Mouse (Mus musculus): ENCODE data around the gene Polr3g. TPM values are rescaled to one million over a fixed set of nuclear protein-coding genes. Genes with fewer than 3 reads are reported as not detected.

Gene Polr3g
- total and polyA plus RNA-seq, 3 experiments: 26.2 to 79.4 (median 36.8) TPM

- Histone ChIP-seq H3K36me3 (ENCODE audit: control insufficient read depth in 1 of 2, insufficient read depth in 2 of 2, low read length in 2 of 2) (peaks cover 15 to 25% of the 10 kb centered on the region in 2 experiments), H3K9me3 (replicated peaks; ENCODE audit: insufficient read depth, low read length) (no peaks in the 10 kb centered on the region), H3K9ac (ENCODE audit: control insufficient read depth, low read depth, low read length, poor library complexity, severe bottlenecking) (no peak overlapping the region), H3K27ac (ENCODE audit: control insufficient read depth, low read depth, low read length) (peak overlapping the region; percentile 39; the same call in 1 of the 2 replicates), H3K79me2 (ENCODE audit: control insufficient read depth, insufficient read depth, low read length, poor library complexity) (no peaks in the 10 kb centered on the region), H3K27me3 (ENCODE audit: control insufficient read depth in 1 of 2, insufficient read depth in 2 of 2, low read length in 2 of 2) (no peaks in the 10 kb centered on the region), H3K4me1 (ENCODE audit: control insufficient read depth in 1 of 2, insufficient read depth in 2 of 2, low read length in 2 of 2) (peaks cover 12 to 21% of the 10 kb centered on the region in 2 experiments), H3K4me3 (ENCODE audit: control insufficient read depth in 1 of 2, insufficient read depth in 1 of 2, low read depth in 2 of 2, low read length in 2 of 2) (no peak overlapping the region)
- TF ChIP-seq MYC (IDR thresholded peaks at IDR 0.05; ENCODE audit: low read depth, low read length) (peak; percentile 57; the same call in 1 of the 2 replicates), MXI1 (IDR thresholded peaks at IDR 0.05; ENCODE audit: low read depth, low read length) (peak; percentile 72; the same call in 1 of the 2 replicates), GABPA (IDR thresholded peaks at IDR 0.05; ENCODE audit: low read depth, low read length) (peak; percentile 76; the same call in 1 of the 2 replicates), RAD21 (IDR thresholded peaks at IDR 0.05; ENCODE audit: low read depth, low read length) (no peak), TCF12 (IDR thresholded peaks at IDR 0.05; ENCODE audit: low read depth, low read length) (no peak), RCOR1 (IDR thresholded peaks at IDR 0.05; ENCODE audit: low read depth, low read length) (0 out of 2 replicates have a peak, but pooled peaks have one; percentile 39), SIN3A (IDR thresholded peaks at IDR 0.05; ENCODE audit: low read length) (peak; percentile 69; the same call in 1 of the 2 replicates), ETS1 (IDR thresholded peaks at IDR 0.05; ENCODE audit: low read depth, low read length) (peak; percentile 84), ZNF384 (IDR thresholded peaks at IDR 0.05; ENCODE audit: low read depth, low read length) (no peak), BHLHE40 (IDR thresholded peaks at IDR 0.05; ENCODE audit: borderline replicate concordance, low read depth, low read length) (0 out of 2 replicates have a peak, but pooled peaks have one; percentile 26), UBTF (IDR thresholded peaks at IDR 0.05; ENCODE audit: borderline replicate concordance, insufficient read depth, low read depth, low read length) (no peak), NRF1 (IDR thresholded peaks at IDR 0.05; ENCODE audit: insufficient read depth, low read depth, low read length, poor library complexity, severe bottlenecking) (peak; percentile 23; the same call in 1 of the 2 replicates), SMC3 (IDR thresholded peaks at IDR 0.05; ENCODE audit: low read depth, low read length) (peak; percentile 17; the same call in 1 of the 2 replicates), EP300 (IDR thresholded peaks at IDR 0.05; ENCODE audit: low read depth in 1 of 2, low read length in 2 of 2) (peak; percentile 43 to 52), MAFK (IDR thresholded peaks at IDR 0.05; ENCODE audit: borderline replicate concordance, low read depth, low read length) (peak; percentile 96), MAZ (IDR thresholded peaks at IDR 0.05; ENCODE audit: low read depth, low read length) (no peak), USF1 (IDR thresholded peaks at IDR 0.05; ENCODE audit: low read depth, low read length) (no peak), POLR2AphosphoS2 (IDR thresholded peaks at IDR 0.05; ENCODE audit: low read length) (no peak), ZKSCAN1 (IDR thresholded peaks at IDR 0.05; ENCODE audit: low read depth, low read length) (no peak), ZC3H11A (IDR thresholded peaks at IDR 0.05; ENCODE audit: low read depth, low read length) (no peak)
- DNase-seq (ENCODE audit: low read depth, low spot score): peak; percentile 89
Measured at GRCm38 (mm10) chr13:81691606-81692005, 19.2 kb downstream of the Polr3g start.
